7 mouse cellular contexts compared by ENCODE assay signal in genomic region chr13:74854338-74855047, GRCm38 (mm10). TPM values are rescaled to one million over a fixed set of nuclear protein-coding genes. Genes with fewer than 3 reads are reported as not detected.
DNase-seq lines count a peak whose midpoint lies in the region; ATAC-seq and TF ChIP-seq lines count a peak whose summit lies in the region.

No protein-coding gene starts in this region.

- no peak overlapping the region for H3K4me2 ChIP-seq in midbrain, embryonic 14.5 days (ENCODE audit: low read length)

- no peak overlapping the region for H3K9ac ChIP-seq in midbrain, embryonic 14.5 days (replicated peaks; ENCODE audit: low read length)

- peak; percentile 45 to 53 for DNase-seq in adrenal gland, adult 18-20 months (ENCODE audit: low spot score in 2 of 2)
- DNase-seq in gastrocnemius, postnatal 25 days: peak; percentile 53
- DNase-seq in kidney, adult 11 months: peak; percentile 58
- DNase-seq in left cerebral cortex, postnatal 4 days: peak; percentile 65
- peak; percentile 80 for DNase-seq in midbrain, embryonic 14.5 days

- intact Hi-C loops in left cerebral cortex, postnatal 4 days (cut with DNase I): loop anchor here (5.0 kb wide), 1 partner anchor 217 kb away; the partner anchor contains the start of gene Erap1

- no peak overlapping the region for H3K27ac ChIP-seq in cortical plate, adult 2 months (ENCODE audit: insufficient read depth, low read length)
- H3K27ac ChIP-seq in midbrain, embryonic 14.5 days (replicated peaks; ENCODE audit: low read depth, low read length): no peak overlapping the region
- H3K27ac ChIP-seq in small intestine, adult 2 months (ENCODE audit: insufficient read depth, low read depth, low read length): no peak overlapping the region

- no peaks in the 10 kb centered on the region for H3K9me3 ChIP-seq in midbrain, embryonic 14.5 days (ENCODE audit: control insufficient read depth, low read length)

- 11% methylated on average over 3 of the region's 3 CpGs for WGBS in midbrain, embryonic 14.5 days
- 2% methylated on average over 3 of the region's 3 CpGs for WGBS in small intestine, adult 2 months

- no peaks in the 10 kb centered on the region for H3K27me3 ChIP-seq in midbrain, embryonic 14.5 days (ENCODE audit: control insufficient read depth, insufficient read depth, low read length)
- no peaks in the 10 kb centered on the region for H3K27me3 ChIP-seq in small intestine, adult 2 months (ENCODE audit: control insufficient read depth, insufficient read depth, low read length)

- no peak overlapping the region for H3K4me3 ChIP-seq in cortical plate, adult 2 months (ENCODE audit: insufficient read depth, low read length)
- no peak overlapping the region for H3K4me3 ChIP-seq in midbrain, embryonic 14.5 days (replicated peaks; ENCODE audit: low read depth, low read length)
- no peak overlapping the region for H3K4me3 ChIP-seq in small intestine, adult 2 months (ENCODE audit: low read depth, low read length)

- TF ChIP-seq POLR2A in cortical plate, adult 2 months (IDR thresholded peaks at IDR 0.05; ENCODE audit: extremely low read depth, insufficient read depth, low read length): no peak
- TF ChIP-seq POLR2A in small intestine, adult 2 months (IDR thresholded peaks at IDR 0.05; ENCODE audit: low read depth, low read length): no peak

- no peaks in the 10 kb centered on the region for H3K4me1 ChIP-seq in cortical plate, adult 2 months (ENCODE audit: control insufficient read depth, insufficient read depth, low read length)
- no peaks in the 10 kb centered on the region for H3K4me1 ChIP-seq in midbrain, embryonic 14.5 days (ENCODE audit: control insufficient read depth, insufficient read depth, low read length)
- H3K4me1 ChIP-seq in small intestine, adult 2 months (ENCODE audit: control insufficient read depth, insufficient read depth, insufficient read length, low read length): peaks cover 6% of the 10 kb centered on the region; the same call in 1 of the 2 replicates

- H3K36me3 ChIP-seq in midbrain, embryonic 14.5 days (ENCODE audit: control insufficient read depth, insufficient read depth, low read length): no peaks in the 10 kb centered on the region
- H3K36me3 ChIP-seq in small intestine, adult 2 months (ENCODE audit: control insufficient read depth, insufficient read depth, low read length): no peaks in the 10 kb centered on the region

- ATAC-seq in midbrain, embryonic 14.5 days (ENCODE audit: low FRiP score, low TSS enrichment): peak; percentile 71

- peak; percentile 52 for TF ChIP-seq CTCF in cortical plate, adult 2 months (IDR thresholded peaks at IDR 0.05; ENCODE audit: extremely low read depth, insufficient read depth, low read length)
- peak; percentile 74; the same call in 1 of the 2 replicates for TF ChIP-seq CTCF in small intestine, adult 2 months (IDR thresholded peaks at IDR 0.05; ENCODE audit: extremely low read depth, insufficient read length, insufficient replicate concordance, low read depth, low read length)

RNA-seq across cellular contexts. Expression of gene Cast, which starts 45.9 kb away (rescaled TPM):
- 10 to 100 TPM; 64.2 to 75.1 TPM for total RNA-seq in adrenal gland, adult 18-20 months (2021)
- polyA plus RNA-seq in cortical plate, adult 2 months (2012; rRNA removed): 6.1 and 6.5 TPM in 2 replicates
- 100 to 1,000 TPM in 1 of 2 experiments, 10 to 100 TPM in 1; 80.0 to 104 TPM for total RNA-seq in gastrocnemius, postnatal 25 days (2021)
- total RNA-seq in left cerebral cortex, postnatal 4 days (2021): 10 to 100 TPM in 1 of 2 experiments, 1 to 10 TPM in 1; 9.9 to 12.2 TPM
- polyA plus RNA-seq in midbrain, embryonic 14.5 days (2014; fragmentation: Nextera tagmentation; extraction: Ambion mirVana): 3.1 and 6.3 TPM in 2 replicates
- polyA plus RNA-seq in small intestine, adult 2 months (2012; rRNA removed): 2.0 and 9.2 TPM in 2 replicates

Comparison
In these comparisons a context has a peak if more than half of its experiments do, and no peak if none do; other contexts are left out.
1. RNA of gene Cast, which starts 45.9 kb away (total RNA-seq): 80.0 to 104 TPM in gastrocnemius, postnatal 25 days and 64.2 to 75.1 TPM in adrenal gland, adult 18-20 months; 9.9 to 12.2 TPM in left cerebral cortex, postnatal 4 days; every median in the first group is over 4 times any median in the second.
2. Peak in every context shown above with its lines, with median percentiles within 50 percentile points of each other: DNase-seq.